Mouse (Mus musculus) cerebellum, adult 2 months (tissue): ENCODE results near the gene Cdc14a. TPM values are rescaled to one million over a fixed set of nuclear protein-coding genes. Genes with fewer than 3 reads are reported as not detected.

Experiments used
- DNase-seq, 2 experiments: peaks; one replicate each; pipeline ENCODE4 v3.0.0; 2021
- H3K27ac ChIP-seq: fragments of 200-500 bp; 2 replicates; pipeline ENCODE4 v1.5.1; 2012; ENCODE audit warnings: low read length, control low read depth, inconsistent platforms; ENCODE audit not compliant: insufficient read depth
- H3K27me3 ChIP-seq: fragments of 200-500 bp; 2 replicates; pipeline ENCODE4 v1.6.1; 2012; ENCODE audit warnings: inconsistent platforms, mild to moderate bottlenecking, low read length, moderate library complexity; ENCODE audit not compliant: control insufficient read depth, insufficient read depth
- H3K4me1 ChIP-seq: fragments of 200-500 bp; 2 replicates; pipeline ENCODE4 v1.6.1; 2011; ENCODE audit warnings: low read length; ENCODE audit not compliant: control insufficient read depth, insufficient read depth
- H3K4me3 ChIP-seq: fragments of 200-500 bp; replicated peaks from 2 replicates; pipeline ENCODE3; 2011; ENCODE audit warnings: mild to moderate bottlenecking, low read depth, low read length, control low read depth; ENCODE audit not compliant: insufficient read depth
- CTCF ChIP-seq: fragments of 200-500 bp; IDR thresholded peaks from 2 replicates; pipeline ENCODE4 v1.5.1; 2011; ENCODE audit warnings: low read depth, mild to moderate bottlenecking, control low read depth, low read length, moderate library complexity, borderline replicate concordance; ENCODE audit not compliant: insufficient read depth
- POLR2A ChIP-seq: fragments of 200-500 bp; IDR thresholded peaks from 2 replicates; pipeline ENCODE4 v1.6.1; 2011; ENCODE audit warnings: low read length, control low read depth, borderline replicate concordance; ENCODE audit not compliant: insufficient read depth
- WGBS: fragments of 180-500 bp; shearing (Covaris S2); methylation state at CpG from one replicate; pipeline ENCODE4 v1.1.7; 2018; 5-methylcytosine and 5-hydroxymethylcytosine counted together
- polyA plus RNA-seq: library from polyadenylated mRNA; depleted of rRNA; stranded (reverse); fragments of >200 nt; gene quantifications from 2 replicates; pipeline ENCODE4 v1.2.3, GENCODE M21; 2012

Cdc14a gene
- polyA plus RNA-seq, 1 experiment = 2.6 TPM

DNA sequence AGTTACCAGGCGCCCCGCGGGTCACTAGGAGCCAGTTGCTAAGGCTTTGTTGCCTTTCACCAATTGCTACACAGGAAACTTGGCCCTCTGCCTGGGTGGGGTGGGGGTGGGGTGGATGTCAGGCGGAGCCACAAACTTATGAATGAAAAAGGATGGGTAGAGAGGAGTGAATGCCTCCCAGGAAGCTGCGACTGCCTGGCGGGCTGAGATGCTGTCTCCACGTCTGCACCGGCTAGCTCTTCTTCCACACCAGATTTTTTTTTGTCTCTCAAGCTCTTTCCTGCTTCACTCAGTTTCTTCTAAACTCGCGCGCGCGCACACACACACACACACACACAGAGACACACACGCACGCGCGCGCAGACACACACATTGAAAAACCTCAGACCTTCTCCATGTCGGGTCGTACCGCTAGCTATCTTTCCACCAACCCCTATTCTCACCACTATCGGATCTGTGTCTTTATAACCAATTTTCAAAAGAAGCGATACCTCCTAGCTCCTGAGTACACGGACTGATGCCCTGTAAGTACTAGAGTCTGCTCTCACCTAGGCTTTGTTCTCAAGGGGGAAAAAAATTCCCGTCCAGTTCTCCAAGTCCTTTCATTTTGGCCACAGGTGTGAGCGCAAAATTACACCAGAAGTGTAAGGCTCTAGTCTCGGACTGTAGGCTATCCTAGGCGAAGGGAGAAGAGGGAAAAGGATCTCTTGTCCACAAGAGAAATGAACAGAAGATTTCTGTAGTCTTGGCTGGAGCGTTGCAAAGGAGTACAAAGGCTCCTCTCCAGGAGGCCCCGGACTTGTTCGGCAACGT is 534 bp upstream of the Cdc14a start:
- under 1% methylated on average over 32 of the region's 32 CpGs for WGBS
- Histone ChIP-seq H3K27ac (no peak overlapping the region), H3K4me1 (no peaks in the 10 kb centered on the region; the same call in 1 of the 2 replicates), H3K4me3 (peak overlapping the region; percentile 62), H3K27me3 (no peaks in the 10 kb centered on the region)
- no peak for DNase-seq
- TF ChIP-seq CTCF = no peak
- no peak for TF ChIP-seq POLR2A

DNA sequence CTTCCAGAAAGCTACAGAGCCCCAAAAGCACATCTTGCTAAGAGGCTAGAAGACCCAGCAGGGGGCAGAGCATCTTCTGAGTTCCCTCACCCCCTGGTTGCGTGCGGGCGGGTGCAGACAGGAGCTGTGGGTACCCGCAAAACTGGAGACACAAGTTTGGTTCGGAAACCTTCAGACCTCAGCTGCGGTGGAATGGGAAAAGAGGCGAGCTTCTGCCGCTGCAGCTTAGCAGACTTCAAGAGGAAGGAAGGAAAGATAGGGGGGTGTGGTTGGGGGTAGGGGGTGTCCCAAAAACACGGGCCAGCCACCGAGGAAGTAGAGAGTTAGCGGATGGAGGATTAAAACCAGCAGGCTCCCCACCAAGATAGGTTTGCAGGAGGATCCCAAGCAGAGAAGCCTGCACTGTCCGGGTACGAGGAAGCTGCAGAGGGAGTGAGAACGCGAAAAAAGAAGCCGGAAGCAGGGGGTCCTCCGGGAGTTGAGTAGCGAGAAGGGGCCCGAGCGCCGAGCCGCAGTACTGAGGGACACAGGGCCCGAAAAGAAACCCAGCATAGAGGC is 958 bp downstream of the Cdc14a start:
- H3K4me3 ChIP-seq = peak overlapping the region; percentile 62
- under 1% methylated on average over 23 of the region's 23 CpGs for WGBS
- no peaks in the 10 kb centered on the region; the same call in 1 of the 2 replicates for H3K4me1 ChIP-seq
- no peak overlapping the region for H3K27ac ChIP-seq
- no peaks in the 10 kb centered on the region for H3K27me3 ChIP-seq
- peak; percentile 28 to 36 for DNase-seq
- TF ChIP-seq CTCF (no peak), POLR2A (no peak)

DNA sequence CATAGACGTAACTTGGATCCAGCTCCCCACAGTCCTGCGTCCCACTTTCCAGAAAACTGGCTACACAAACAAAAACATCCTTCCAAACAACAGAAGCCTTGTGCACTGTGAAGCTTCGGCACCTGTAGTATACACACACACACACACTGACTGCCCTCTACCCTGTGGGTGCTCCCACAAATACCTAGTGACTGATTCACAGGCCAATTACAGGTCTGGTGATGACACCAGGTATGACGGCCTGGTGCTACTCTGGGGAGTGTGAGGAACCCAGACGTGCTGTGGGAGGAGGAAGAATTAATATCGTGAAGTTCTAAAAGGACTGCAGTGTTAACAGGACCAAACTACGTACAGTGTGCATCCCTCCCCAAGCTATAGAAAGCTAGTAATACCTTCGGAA is 1.8 kb downstream of the Cdc14a start:
- H3K4me1 ChIP-seq = no peaks in the 10 kb centered on the region; the same call in 1 of the 2 replicates
- DNase-seq = no peak
- no peak for TF ChIP-seq POLR2A
- TF ChIP-seq CTCF = no peak
- WGBS = 56% methylated on average over 8 of the region's 8 CpGs
- no peak overlapping the region for H3K27ac ChIP-seq
- H3K4me3 ChIP-seq = no peak overlapping the region
- H3K27me3 ChIP-seq = no peaks in the 10 kb centered on the region

DNA sequence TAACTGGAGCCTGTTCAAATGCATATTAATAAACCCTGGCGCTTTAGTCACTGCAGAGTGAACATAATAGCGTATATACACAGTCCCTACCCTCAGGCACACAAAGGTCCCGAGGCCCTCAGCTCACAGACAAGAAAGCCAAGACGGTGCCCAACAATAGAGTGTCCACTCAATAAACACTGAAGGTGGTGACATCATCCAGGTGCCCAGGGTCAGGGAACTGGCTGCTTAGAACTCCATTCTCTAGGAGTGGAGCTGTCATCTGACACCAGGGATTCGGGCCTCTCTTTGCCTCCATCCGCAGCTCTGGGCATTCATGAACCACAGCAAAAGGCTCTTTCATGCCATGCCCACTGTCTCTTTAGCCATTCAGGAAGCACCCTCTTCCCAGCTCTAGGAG is 2.7 kb downstream of the Cdc14a start:
- no peak for DNase-seq
- 62% methylated on average over 6 of the region's 6 CpGs for WGBS
- H3K27ac ChIP-seq = no peak overlapping the region
- TF ChIP-seq CTCF (no peak), POLR2A (no peak)
- no peaks in the 10 kb centered on the region for H3K27me3 ChIP-seq
- no peaks in the 10 kb centered on the region; the same call in 1 of the 2 replicates for H3K4me1 ChIP-seq
- no peak overlapping the region for H3K4me3 ChIP-seq

DNA sequence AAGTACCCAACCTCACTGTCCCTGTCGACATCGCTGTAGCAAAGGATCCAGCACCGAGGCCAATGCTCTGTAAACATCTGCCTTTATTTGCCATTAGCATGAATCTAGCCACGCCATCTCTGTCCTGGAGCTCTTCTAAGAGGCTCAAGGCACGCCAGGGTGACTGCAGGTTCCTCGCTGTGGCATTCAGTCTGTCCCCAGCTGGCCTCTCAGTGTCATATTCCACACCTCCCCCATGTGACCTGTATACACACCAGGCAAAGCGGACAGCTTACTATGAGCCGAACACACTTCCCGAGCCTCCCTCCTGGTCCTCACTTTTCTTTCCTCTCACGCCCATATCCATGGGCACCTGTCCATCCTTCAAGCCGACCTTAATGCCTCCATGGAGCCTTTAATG is 4.0 kb downstream of the Cdc14a start:
- Histone ChIP-seq H3K4me1 (no peaks in the 10 kb centered on the region; the same call in 1 of the 2 replicates), H3K27ac (no peak overlapping the region), H3K4me3 (no peak overlapping the region), H3K27me3 (no peaks in the 10 kb centered on the region)
- WGBS = 79% methylated on average over 11 of the region's 11 CpGs
- no peak for TF ChIP-seq POLR2A
- TF ChIP-seq CTCF = no peak
- DNase-seq = no peak

DNA sequence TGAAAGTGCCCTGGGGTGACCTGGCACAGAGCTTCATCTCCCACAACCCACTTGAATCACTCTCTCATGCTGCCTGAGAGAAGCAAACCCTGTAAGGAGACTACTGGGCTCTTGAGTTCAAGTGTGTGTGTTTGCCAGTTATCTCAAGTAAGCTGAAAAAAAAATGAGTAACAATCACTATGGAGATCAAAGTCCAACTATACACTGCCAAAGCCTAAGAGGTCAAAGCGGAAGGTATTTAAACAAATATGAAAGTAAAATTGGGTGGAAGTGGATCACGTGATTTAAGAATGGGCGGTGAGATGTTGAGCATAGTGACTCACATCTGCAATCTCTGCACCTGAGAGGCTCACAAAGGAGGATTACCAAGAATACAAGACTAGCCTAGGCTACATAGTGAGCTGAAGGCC is 9.4 kb downstream of the Cdc14a start:
- Histone ChIP-seq H3K27ac (no peak overlapping the region), H3K4me3 (no peak overlapping the region), H3K4me1 (no peaks in the 10 kb centered on the region), H3K27me3 (no peaks in the 10 kb centered on the region)
- 95% methylated on average over 3 of the region's 3 CpGs for WGBS
- TF ChIP-seq CTCF (no peak), POLR2A (no peak)
- DNase-seq = no peak

DNA sequence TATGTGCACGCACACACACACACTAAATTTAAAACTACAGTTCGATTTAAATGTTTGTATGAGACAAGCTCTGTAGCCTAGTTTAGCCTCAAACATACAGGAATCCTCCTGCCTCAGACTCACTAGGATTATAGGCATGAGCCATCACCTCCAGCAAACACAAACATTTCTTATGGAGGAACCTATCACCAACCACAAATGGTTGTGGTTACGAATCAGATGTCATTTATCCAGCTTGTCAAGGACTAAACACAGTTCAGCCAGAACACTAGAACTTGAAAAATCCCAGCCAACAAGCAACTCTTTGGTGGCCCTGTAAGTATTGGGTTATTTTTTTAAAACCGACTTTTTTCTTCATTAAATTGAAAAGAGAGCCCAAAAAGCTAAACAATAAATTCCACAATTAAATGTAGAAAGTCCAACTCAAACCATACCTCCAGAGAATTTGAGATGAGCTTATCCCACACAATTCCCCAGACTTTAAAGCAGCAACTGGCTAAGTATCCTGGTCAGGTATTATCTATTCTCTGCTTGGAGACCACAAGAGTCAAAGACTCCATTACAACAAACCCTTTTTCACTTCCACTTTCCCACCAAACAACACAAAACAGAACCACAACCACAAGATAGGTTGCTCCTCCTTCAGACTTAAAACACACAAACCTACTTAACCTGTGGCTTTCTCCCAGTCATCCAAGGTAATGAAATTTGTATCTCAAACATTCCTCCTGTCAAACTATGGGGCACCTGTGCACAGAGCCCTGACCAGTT is 10.7 kb downstream of the Cdc14a start:
- Histone ChIP-seq H3K27me3 (no peaks in the 10 kb centered on the region), H3K4me3 (no peak overlapping the region), H3K27ac (no peak overlapping the region), H3K4me1 (no peaks in the 10 kb centered on the region)
- no peak for DNase-seq
- 97% methylated on average over 4 of the region's 4 CpGs for WGBS
- no peak for TF ChIP-seq CTCF
- TF ChIP-seq POLR2A = no peak
